Mouse (Mus musculus) hindbrain, postnatal 0 days (tissue): ENCODE data around the gene Gtf2h3. TPM values are rescaled to one million over a fixed set of nuclear protein-coding genes. Genes with fewer than 3 reads are reported as not detected.

Source experiments
- ATAC-seq: fragments of 200-750 bp; cut with Nextera tagmentation; 2 replicates; pipeline ENCODE4 v1.8.0; 2017; ENCODE audit warnings: mild to moderate bottlenecking, moderate TSS enrichment, moderate library complexity
- DNase-seq: peaks from one replicate; pipeline ENCODE4 v3.0.0-alpha.2; 2015; ENCODE audit warnings: low spot score
- H3K27ac ChIP-seq: fragments of 300-500 bp; sonication (generic); 2 replicates; pipeline ENCODE4 v1.5.1; 2014; ENCODE audit warnings: mild to moderate bottlenecking
- H3K27me3 ChIP-seq: fragments of 300-500 bp; sonication (generic); 2 replicates; pipeline ENCODE4 v1.6.1; 2014; ENCODE audit warnings: low read length, mixed read lengths; ENCODE audit not compliant: insufficient read depth
- H3K36me3 ChIP-seq: fragments of 300-500 bp; sonication (generic); 2 replicates; pipeline ENCODE4 v1.6.1; 2014; ENCODE audit warnings: low read length, mixed read lengths; ENCODE audit not compliant: insufficient read depth
- H3K4me1 ChIP-seq: fragments of 300-500 bp; sonication (generic); 2 replicates; pipeline ENCODE4 v1.6.1; 2014; ENCODE audit warnings: antibody characterized with exemption, low read length, mixed read lengths; ENCODE audit not compliant: insufficient read depth
- H3K4me2 ChIP-seq: fragments of 300-500 bp; sonication (generic); 2 replicates; pipeline ENCODE4 v1.6.1; 2014; ENCODE audit warnings: low read depth, mild to moderate bottlenecking, low read length, moderate library complexity, mixed read lengths
- H3K4me3 ChIP-seq: fragments of 300-500 bp; sonication (generic); 2 replicates; pipeline ENCODE4 v1.5.1; 2014; ENCODE audit warnings: low read length
- H3K9ac ChIP-seq: fragments of 300-500 bp; sonication (generic); replicated peaks from 2 replicates; pipeline ENCODE4 v1.6.1; 2014; ENCODE audit warnings: mild to moderate bottlenecking, low read length, moderate library complexity, mixed read lengths
- H3K9me3 ChIP-seq: fragments of 300-500 bp; sonication (generic); 2 replicates; pipeline ENCODE4 v1.6.1; 2016; ENCODE audit warnings: low read length, mixed read lengths
- CTCF ChIP-seq: IDR thresholded peaks from 2 replicates; pipeline ENCODE4 v1.5.1; 2016; ENCODE audit warnings: antibody characterized with exemption, control low read depth, low read depth
- WGBS: fragments of 180-500 bp; shearing (Covaris S2); extraction: QIAGEN DNeasy Blood & Tissue Kit; methylation state at CpG from one replicate; pipeline ENCODE4 v1.1.7; 2014; 5-methylcytosine and 5-hydroxymethylcytosine counted together
- polyA plus RNA-seq: library from polyadenylated mRNA; unstranded; fragments of >200 nt; fragmentation: Nextera tagmentation; extraction: Ambion mirVana; gene quantifications from 2 replicates; pipeline ENCODE4 v1.2.1, GENCODE M21; 2015
- total RNA-seq: library from RNA; depleted of rRNA; stranded (reverse); fragments of >200 nt; gene quantifications from 2 replicates; pipeline ENCODE4 v1.2.3, GENCODE M21; 2014

The Gtf2h3 gene
- total and polyA plus RNA-seq, 2 experiments from 2014 or later, result 26.7 to 27.5 TPM

DNA sequence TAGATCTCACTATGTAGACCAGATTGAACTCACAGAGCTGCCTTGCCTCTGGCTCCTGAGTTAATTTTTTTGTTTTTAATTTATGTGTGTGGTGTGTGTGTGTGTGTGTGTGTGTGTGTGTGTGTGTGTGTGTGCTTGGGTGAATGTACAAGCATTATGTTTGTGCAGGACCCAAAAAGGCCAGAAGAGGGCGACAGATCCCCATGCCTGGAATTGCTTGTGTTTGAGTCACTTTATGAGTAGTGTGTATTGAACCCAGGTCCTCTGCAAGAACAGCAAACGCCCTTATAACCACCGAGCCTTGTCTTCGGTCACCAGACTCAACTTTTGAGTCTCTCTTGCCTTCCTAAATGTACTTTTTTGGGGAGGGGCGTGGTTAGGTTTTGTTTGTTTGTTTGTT, 23.4 kb downstream of the Gtf2h3 start:
- TF ChIP-seq CTCF, result peak; percentile 82
- Histone ChIP-seq H3K36me3 (no peaks in the 10 kb centered on the region), H3K27ac (no peak overlapping the region), H3K9ac (no peak overlapping the region), H3K4me1 (peaks cover 6% of the 10 kb centered on the region; the same call in 1 of the 2 replicates), H3K4me3 (no peak overlapping the region), H3K4me2 (no peak overlapping the region), H3K27me3 (no peaks in the 10 kb centered on the region), H3K9me3 (no peaks in the 10 kb centered on the region)
- WGBS, result 80% methylated on average over 5 of the region's 5 CpGs
- ATAC-seq (no peak), DNase-seq (peak; percentile 73)

DNA sequence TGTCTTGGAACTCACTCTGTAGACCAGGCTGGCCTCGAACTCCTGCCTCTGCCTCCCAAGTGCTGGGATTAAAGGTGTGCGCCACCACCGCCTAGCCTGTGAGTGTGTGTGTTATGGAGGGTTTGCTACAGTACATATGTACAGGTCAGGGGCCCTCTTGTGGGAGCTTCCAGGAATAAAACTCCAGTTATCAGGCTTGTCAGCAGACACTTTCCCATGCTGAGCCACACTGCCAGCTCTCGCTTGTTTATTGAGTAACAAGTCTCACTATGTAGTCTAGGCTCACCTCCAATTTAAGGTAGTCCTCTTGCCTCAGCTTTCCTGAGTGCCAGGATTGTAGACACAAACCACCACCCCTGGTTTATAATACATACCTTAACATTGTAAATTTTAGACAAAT, 25.4 kb downstream of the Gtf2h3 start:
- DNase-seq (no peak), ATAC-seq (no peak)
- H3K27me3 ChIP-seq, result no peaks in the 10 kb centered on the region
- H3K9me3 ChIP-seq, result no peaks in the 10 kb centered on the region
- no peak overlapping the region for H3K4me3 ChIP-seq
- no peaks in the 10 kb centered on the region for H3K4me1 ChIP-seq
- no peak for TF ChIP-seq CTCF
- H3K36me3 ChIP-seq, result no peaks in the 10 kb centered on the region
- H3K4me2 ChIP-seq, result no peak overlapping the region
- H3K9ac ChIP-seq, result no peak overlapping the region
- H3K27ac ChIP-seq, result no peak overlapping the region
- WGBS, result 85% methylated on average over 4 of the region's 4 CpGs

DNA sequence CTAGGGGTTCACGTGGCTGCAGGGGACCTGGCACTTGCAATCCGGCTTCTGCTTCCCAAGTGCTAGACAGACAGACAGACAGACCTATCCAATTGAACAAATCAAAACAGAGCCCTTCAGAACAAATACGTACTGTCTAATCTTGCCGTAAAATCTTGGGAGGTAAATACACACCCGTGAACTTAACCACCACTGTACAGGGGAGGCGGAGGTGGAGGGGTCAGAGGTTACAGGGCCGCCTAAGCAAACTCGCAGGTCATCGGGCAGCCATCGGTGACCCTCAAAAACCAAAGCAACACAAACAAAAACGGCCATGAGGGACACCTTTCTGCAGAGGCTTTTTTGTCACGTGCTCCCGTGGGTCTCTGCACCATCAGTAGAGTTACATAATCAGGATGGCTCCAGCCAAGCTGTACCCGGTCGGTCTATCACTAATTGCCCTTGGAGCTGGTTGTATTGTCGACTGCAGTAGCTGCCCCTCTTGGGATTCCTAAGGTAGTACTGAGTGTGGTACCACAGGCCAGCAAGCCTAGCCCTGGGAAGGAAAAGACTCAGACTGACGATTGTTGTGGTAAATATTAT, 26.2 kb downstream of the Gtf2h3 start:
- ATAC-seq, result no peak
- 87% methylated on average over 17 of the region's 17 CpGs for WGBS

DNA sequence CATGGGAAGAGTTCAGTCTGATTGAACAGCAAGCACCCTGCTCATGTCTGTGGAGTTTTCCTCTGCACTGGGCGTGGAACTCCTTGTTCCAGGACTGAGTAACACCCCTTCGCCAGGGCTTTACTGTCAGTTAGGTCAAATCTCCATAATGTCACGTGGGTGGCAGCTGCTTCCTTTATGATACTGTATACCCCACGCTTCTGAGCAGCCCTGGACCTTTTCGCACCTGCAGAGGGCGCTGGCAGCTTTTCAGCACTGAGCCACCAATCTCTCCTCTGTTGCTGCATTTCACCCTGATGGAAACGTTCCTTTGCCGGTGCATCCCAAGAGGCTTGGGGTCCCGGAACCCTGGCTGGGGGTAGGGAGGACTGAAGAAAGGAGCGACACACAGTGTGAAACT, 32.0 kb downstream of the Gtf2h3 start:
- no peak overlapping the region for H3K4me3 ChIP-seq
- H3K27ac ChIP-seq, result no peak overlapping the region
- 78% methylated on average over 10 of the region's 10 CpGs for WGBS
- no peaks in the 10 kb centered on the region for H3K9me3 ChIP-seq
- no peak overlapping the region for H3K4me2 ChIP-seq
- ATAC-seq (no peak), DNase-seq (no peak)
- no peak overlapping the region for H3K9ac ChIP-seq
- no peaks in the 10 kb centered on the region for H3K4me1 ChIP-seq
- H3K27me3 ChIP-seq, result no peaks in the 10 kb centered on the region
- TF ChIP-seq CTCF, result no peak
- H3K36me3 ChIP-seq, result no peaks in the 10 kb centered on the region; the same call in 1 of the 2 replicates

More for the DNA sequence above, 26.2 kb downstream of the Gtf2h3 start:
- no peaks in the 10 kb centered on the region for H3K9me3 ChIP-seq
- no peak overlapping the region for H3K4me3 ChIP-seq
- no peaks in the 10 kb centered on the region for H3K27me3 ChIP-seq
- no peak for DNase-seq
- H3K9ac ChIP-seq, result no peak overlapping the region
- no peaks in the 10 kb centered on the region for H3K4me1 ChIP-seq
- no peak for TF ChIP-seq CTCF
- H3K4me2 ChIP-seq, result no peak overlapping the region
- no peaks in the 10 kb centered on the region for H3K36me3 ChIP-seq
- no peak overlapping the region for H3K27ac ChIP-seq

DNA sequence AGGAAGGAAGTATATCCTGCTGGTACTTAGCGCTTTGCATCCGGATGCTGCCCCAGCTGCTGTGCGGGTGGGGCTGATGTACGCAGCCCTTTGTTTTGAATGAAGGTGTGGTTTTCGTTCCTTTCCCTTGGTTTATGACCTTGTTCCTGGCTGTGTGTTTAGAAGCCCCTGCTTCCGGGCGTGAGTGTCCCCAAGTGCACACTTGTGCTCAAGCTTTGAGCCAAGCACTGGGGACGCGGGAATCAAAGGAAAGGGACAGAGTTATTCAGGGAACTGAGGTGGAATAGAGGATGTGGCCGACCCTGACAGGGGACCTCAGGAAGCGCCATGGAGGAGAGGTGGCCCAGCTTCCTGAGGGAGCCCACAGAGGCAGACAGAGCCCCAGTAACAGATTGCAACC, 35.8 kb downstream of the Gtf2h3 start:
- no peaks in the 10 kb centered on the region for H3K4me1 ChIP-seq
- H3K4me3 ChIP-seq, result no peak overlapping the region
- no peak for DNase-seq
- no peaks in the 10 kb centered on the region for H3K9me3 ChIP-seq
- no peak overlapping the region for H3K4me2 ChIP-seq
- TF ChIP-seq CTCF, result no peak
- ATAC-seq, result no peak
- WGBS, result 88% methylated on average over 11 of the region's 11 CpGs
- H3K9ac ChIP-seq, result no peak overlapping the region
- H3K27me3 ChIP-seq, result no peaks in the 10 kb centered on the region
- no peak overlapping the region for H3K27ac ChIP-seq
- H3K36me3 ChIP-seq, result peaks cover 7% of the 10 kb centered on the region; the same call in 1 of the 2 replicates

DNA sequence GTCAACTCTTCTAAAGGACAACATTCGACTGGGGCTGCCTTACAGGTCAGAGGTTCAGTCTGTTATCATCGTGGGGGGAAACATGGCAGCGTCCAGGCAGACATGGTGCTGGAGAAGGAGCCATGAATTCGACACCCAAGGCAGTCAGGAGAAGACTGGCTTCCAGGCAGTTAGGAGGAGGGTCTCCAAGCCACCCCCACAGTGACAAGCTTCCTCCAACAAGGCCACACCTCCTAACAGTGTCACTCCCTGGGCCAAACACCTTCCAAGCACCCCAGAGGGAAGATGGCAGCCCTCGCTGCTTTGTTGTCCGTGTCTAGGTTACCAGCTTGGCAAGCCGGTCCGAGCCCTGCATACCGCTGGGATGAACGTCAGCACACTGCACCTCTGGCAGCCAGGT, 39.8 kb downstream of the Gtf2h3 start:
- Histone ChIP-seq H3K27me3 (no peaks in the 10 kb centered on the region), H3K9ac (no peak overlapping the region), H3K27ac (no peak overlapping the region), H3K36me3 (0 out of 2 replicates have a peak, but pooled peaks cover 7% of the 10 kb centered on the region), H3K9me3 (no peaks in the 10 kb centered on the region), H3K4me2 (no peak overlapping the region), H3K4me1 (no peaks in the 10 kb centered on the region), H3K4me3 (no peak overlapping the region)
- DNase-seq, result no peak
- WGBS, result 83% methylated on average over 10 of the region's 10 CpGs
- no peak for TF ChIP-seq CTCF
- no peak for ATAC-seq

DNA sequence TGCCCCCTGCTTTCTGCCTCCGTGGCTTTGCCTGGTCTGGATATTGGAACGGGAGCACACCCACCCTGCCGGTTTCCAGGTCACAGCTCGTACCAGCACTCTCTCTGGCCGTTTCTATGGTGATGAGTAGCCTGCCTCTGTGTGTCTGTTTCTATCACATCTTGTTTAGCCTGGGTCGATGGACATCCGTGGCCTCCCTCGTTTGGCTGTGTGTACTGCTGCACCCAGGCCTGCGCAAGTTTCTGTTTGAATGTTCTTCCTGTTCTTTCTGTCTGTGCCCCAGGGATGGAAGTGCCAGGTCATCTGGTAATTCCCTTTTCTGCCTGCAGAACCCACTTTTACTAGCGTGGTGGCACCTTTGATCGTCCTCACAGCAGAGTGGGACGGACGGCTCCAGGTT, 42.4 kb downstream of the Gtf2h3 start:
- WGBS, result 61% methylated on average over 13 of the region's 13 CpGs
- peak; percentile 8 for DNase-seq
- no peaks in the 10 kb centered on the region for H3K9me3 ChIP-seq
- no peaks in the 10 kb centered on the region for H3K27me3 ChIP-seq
- H3K9ac ChIP-seq, result no peak overlapping the region
- no peak overlapping the region for H3K4me2 ChIP-seq
- H3K4me3 ChIP-seq, result no peak overlapping the region
- 0 out of 2 replicates have a peak, but pooled peaks cover 7% of the 10 kb centered on the region for H3K36me3 ChIP-seq
- TF ChIP-seq CTCF, result no peak
- H3K4me1 ChIP-seq, result no peaks in the 10 kb centered on the region
- no peak overlapping the region for H3K27ac ChIP-seq
- ATAC-seq, result no peak
